Mouse (Mus musculus) embryo, embryonic 11 days (tissue): ENCODE measurements around the gene Tssc4.

Experiments
- DNase-seq: peaks from one replicate; pipeline ENCODE4 v3.0.0-alpha.2; 2015

The Tssc4 gene

DNA sequence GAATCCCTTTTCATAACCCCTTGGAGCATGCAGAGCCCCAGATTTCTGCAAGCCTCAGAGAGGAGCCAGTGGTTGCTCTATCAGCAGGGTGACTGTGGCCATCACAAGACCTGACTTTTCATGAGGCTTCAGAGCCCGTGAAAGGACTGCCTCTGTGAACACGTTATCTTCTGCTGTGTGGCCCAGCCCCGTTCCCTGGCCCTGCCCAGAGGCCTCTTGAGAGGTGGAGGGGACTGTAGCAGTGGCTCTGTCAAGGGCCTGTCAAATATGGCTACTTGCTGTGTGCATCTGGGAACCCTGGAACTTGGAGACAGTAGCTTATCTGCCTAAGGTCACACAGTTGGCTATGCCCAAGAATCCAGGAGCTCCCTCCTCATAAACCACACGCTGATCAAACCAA is 42.7 kb downstream of the Tssc4 start:
- no peak for DNase-seq

DNA sequence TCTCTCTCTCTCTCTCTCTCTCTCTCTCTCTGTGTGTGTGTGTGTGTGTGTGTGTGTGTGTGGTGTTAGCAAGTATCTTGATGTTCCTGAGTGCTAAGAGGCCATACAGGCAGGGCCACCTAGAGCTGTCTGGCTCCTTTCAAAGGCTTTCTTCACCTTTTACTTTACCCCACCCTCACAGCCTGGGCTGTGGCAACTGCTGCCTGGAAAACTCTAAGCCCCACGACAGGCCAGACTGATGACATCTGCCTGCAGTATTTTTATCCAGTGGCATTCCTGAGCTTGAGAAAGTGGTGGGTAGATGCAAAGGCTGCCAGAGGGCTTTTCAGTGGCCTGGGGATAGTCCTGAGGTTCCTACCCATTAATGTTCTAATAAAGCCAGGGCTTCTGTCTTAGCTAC is 43.3 kb downstream of the Tssc4 start:
- no peak for DNase-seq

DNA sequence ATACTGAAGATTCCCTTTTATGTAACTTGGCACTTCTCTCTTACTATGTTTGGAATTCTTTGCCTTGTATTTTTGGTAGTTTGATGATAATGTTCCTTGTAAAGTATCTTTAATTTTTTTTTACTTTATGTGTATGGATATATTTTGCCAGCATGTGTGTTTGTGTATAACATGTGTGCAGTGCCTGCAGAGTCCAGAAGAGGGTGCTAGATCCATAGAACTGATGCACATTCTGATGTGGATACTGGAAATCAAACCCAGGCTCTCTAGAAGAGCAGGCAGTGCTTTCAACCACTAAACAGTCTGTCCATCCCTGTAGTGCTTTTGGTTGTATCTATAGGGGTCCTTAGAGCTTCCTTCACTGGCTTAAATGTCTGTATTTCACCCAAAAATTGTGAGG is 45.7 kb downstream of the Tssc4 start:
- no peak for DNase-seq

DNA sequence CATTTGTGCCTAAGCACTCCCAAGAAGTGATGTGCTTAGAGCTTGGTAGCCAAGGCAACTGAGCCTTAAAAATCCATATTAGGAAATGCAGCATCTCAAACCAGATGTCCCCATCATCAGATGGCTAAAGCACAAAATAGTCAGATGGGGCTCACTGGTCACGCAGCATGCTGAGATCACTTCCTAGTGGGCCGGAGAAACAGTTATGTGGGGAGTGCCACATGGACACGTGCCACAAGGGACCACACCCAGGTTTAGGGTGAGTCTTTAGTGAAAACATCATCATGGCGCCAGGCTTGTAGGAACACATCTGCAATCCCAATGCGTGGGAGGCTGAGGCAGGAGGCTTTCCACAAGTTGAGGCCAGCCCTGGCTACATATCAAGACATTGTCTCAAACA is 47.5 kb downstream of the Tssc4 start:
- no peak for DNase-seq

DNA sequence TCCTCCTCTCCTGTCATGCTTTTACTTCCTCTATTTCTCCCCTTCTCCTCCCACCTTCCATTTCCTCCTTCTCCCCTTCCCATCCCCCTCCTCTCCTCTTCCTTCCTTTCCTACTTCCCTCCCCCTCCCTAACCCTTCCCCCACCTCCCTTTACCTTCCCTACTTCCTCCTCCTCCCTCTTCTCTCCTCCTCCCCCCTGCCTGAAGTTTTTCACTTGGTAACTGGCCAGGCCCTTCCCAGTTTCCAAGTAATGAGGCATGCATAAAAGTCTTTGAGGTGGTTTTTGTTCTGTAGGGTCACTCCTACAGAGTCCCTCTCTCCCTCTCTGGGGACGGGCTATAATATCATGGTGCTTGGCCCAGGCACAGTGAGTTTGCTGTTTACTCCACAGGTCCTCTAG is 50.4 kb downstream of the Tssc4 start:
- no peak for DNase-seq

DNA sequence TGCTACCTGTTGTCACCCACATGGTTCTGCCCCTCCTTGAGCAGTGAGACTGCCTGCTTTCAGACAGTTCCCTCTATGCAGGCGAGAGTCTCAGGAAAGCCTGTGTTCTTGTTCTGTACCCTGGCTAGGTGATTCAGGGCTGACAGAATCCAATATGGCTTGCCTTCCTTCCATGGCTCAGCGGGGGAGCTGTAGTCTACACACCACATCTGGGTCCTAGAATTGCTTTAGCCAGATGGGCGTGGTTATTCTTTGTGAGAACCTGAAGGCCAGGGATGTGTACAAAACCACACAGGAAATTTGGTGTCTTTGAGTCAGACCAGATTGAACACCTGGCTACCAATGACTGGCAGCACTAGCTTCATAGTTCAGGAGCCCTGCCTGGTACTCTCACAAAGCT is 50.8 kb downstream of the Tssc4 start:
- DNase-seq = no peak
